Mouse (Mus musculus) testis, adult 2 months (tissue): ENCODE results near the gene Npas1. TPM values are rescaled to one million over a fixed set of nuclear protein-coding genes. Genes with fewer than 3 reads are reported as not detected.
A peak's percentile ranks its signal among the peaks of the same experiment; 100 is the strongest.

Experiments
- H3K27ac ChIP-seq: fragments of 200-500 bp; 2 replicates; pipeline ENCODE4 v1.5.1; 2012; ENCODE audit warnings: low read depth, low read length; ENCODE audit not compliant: control insufficient read depth, insufficient read depth
- H3K27me3 ChIP-seq: fragments of 200-500 bp; 2 replicates; pipeline ENCODE4 v1.6.1; 2012; ENCODE audit warnings: mild to moderate bottlenecking, low read length, moderate library complexity; ENCODE audit not compliant: control insufficient read depth, insufficient read depth
- H3K36me3 ChIP-seq: fragments of 200-500 bp; 2 replicates; pipeline ENCODE4 v1.6.1; 2012; ENCODE audit warnings: mild to moderate bottlenecking, low read length; ENCODE audit not compliant: control insufficient read depth, insufficient read depth
- H3K4me1 ChIP-seq: fragments of 200-500 bp; 2 replicates; pipeline ENCODE4 v1.6.1; 2012; ENCODE audit warnings: low read length; ENCODE audit not compliant: control insufficient read depth, insufficient read depth
- H3K4me3 ChIP-seq: fragments of 200-500 bp; 2 replicates; pipeline ENCODE4 v1.5.1; 2012; ENCODE audit warnings: low read depth, mild to moderate bottlenecking, low read length, moderate library complexity, mixed read lengths; ENCODE audit not compliant: control insufficient read depth
- CTCF ChIP-seq: fragments of 200-500 bp; IDR thresholded peaks from 2 replicates; pipeline ENCODE4 v1.5.1; 2012; ENCODE audit warnings: low read depth, mild to moderate bottlenecking, inconsistent platforms, low read length, moderate library complexity; ENCODE audit not compliant: control insufficient read depth, insufficient read depth, insufficient replicate concordance
- POLR2A ChIP-seq: fragments of 200-500 bp; IDR thresholded peaks from 2 replicates; pipeline ENCODE4 v1.6.1; 2012; ENCODE audit warnings: low read depth, mild to moderate bottlenecking, inconsistent platforms, low read length, moderate library complexity; ENCODE audit not compliant: control insufficient read depth
- polyA plus RNA-seq: library from polyadenylated mRNA; depleted of rRNA; stranded (reverse); fragments of >200 nt; gene quantifications from 2 replicates; pipeline ENCODE4 v1.2.3, GENCODE M21; 2012

Gene Npas1
- polyA plus RNA-seq, 1 experiment = 0.72 TPM

DNA sequence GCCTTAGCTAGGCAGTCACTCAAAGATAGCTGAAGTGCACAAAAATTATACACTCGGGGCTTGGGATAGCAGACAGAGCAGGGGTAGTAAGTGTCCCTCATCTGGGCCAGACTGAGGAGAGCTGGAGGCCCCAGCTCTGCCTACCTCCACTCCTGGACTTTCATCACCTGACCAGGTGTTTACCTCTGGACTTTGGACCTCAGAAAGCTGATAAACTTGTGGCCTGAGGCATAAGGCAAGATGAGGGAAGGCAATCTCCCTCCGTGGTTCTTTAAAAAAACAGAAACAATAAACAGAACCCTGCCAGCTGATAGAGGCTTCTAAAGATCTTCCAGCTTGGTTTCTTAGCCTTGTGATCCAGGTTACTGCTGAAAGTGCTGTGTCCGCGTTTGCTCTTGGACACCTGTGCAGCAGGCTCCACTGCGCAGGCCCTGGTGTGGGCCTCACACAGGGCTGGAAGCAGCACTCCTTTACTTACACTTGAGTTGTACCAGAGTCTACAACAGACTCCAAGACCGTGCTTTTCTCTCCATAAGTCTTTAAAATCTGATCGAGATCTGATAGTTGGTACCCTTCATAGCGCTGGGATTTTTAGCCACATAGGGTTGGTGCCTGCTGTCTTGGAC is 56.9 kb downstream of the Npas1 start:
- Histone ChIP-seq H3K36me3 (peaks cover 5% of the 10 kb centered on the region), H3K27ac (no peak overlapping the region), H3K27me3 (no peaks in the 10 kb centered on the region), H3K4me1 (peaks cover 3% of the 10 kb centered on the region; the same call in 1 of the 2 replicates), H3K4me3 (no peak overlapping the region)
- no peak for TF ChIP-seq POLR2A
- no peak for TF ChIP-seq CTCF

DNA sequence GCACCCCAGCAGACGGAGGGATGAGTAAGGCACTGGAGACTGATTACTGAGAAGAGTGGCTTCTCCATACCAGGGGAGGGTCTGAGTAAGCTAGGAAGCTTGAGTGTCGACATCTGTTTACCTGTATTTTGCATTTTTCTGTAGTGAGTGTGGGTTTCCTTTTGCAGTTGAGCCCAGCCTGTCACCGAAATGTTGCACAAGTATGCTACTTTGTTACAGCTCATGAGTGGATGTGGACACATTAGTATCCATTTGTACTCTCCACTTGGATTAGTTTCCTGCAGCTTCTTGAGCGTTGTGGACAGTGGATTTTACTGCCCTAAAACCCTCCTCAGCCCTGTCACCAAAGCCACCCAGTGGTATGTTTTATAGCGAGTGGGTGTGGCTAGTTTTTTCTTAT is 58.8 kb downstream of the Npas1 start:
- Histone ChIP-seq H3K4me1 (peaks cover 3% of the 10 kb centered on the region; the same call in 1 of the 2 replicates), H3K36me3 (peaks cover 5% of the 10 kb centered on the region)
- TF ChIP-seq POLR2A (no peak), CTCF (no peak)

DNA sequence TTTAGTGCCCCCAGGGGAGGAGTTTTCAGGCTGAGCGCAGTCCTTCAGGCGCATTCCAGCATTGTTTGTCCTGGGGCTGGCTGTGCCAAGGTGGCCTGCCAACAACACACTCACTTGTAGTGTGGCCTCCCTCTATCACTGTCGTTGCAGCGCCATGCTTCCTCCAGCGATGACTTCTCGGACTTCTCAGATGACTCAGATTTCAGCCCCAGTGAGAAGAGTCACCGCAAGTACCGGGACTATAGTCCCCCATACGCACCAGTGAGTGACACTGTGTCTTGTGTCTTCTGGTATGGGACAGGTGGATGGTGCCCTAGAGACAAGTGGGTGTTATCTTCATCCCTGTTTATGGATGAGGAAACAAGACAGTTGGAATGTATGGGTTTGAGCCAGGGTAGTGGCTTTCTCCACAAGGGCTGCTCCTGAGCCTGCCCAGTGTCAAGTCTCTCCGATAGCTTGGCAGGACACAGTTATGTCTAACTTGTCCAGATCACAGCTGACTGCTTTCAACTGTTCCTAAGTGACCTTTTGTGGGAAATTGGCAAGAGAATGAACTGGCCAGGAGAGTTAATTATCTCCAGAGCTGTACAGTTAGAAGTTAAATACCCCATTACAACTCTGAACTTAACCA is 60.3 kb downstream of the Npas1 start:
- peaks cover 5% of the 10 kb centered on the region for H3K36me3 ChIP-seq
- TF ChIP-seq CTCF (no peak), POLR2A (no peak)
- peaks cover 3% of the 10 kb centered on the region for H3K4me1 ChIP-seq

More for the DNA sequence above, 58.8 kb downstream of the Npas1 start:
- no peak overlapping the region for H3K27ac ChIP-seq
- H3K27me3 ChIP-seq = no peaks in the 10 kb centered on the region
- H3K4me3 ChIP-seq = no peak overlapping the region

GRCm38 (mm10) chr7:16415426-16415825 is 62.1 kb downstream of the Npas1 start:
- TF ChIP-seq POLR2A (no peak), CTCF (no peak)
- Histone ChIP-seq H3K4me3 (no peak overlapping the region), H3K27me3 (no peaks in the 10 kb centered on the region), H3K4me1 (peaks cover 3% of the 10 kb centered on the region), H3K27ac (no peak overlapping the region), H3K36me3 (no peaks in the 10 kb centered on the region; the same call in none of the 2 replicates)

More for the DNA sequence above, 60.3 kb downstream of the Npas1 start:
- no peak overlapping the region for H3K27ac ChIP-seq
- H3K27me3 ChIP-seq = no peaks in the 10 kb centered on the region
- H3K4me3 ChIP-seq = no peak overlapping the region

- Histone ChIP-seq H3K4me3 (peak overlapping the region; percentile 88), H3K4me1 (peaks cover 3% of the 10 kb centered on the region), H3K27me3 (no peaks in the 10 kb centered on the region), H3K27ac (no peak overlapping the region), H3K36me3 (no peaks in the 10 kb centered on the region; the same call in none of the 2 replicates)
- TF ChIP-seq POLR2A (no peak), CTCF (no peak)
Observed at GRCm38 (mm10) chr7:16412930-16413329, 64.6 kb downstream of the Npas1 start.

DNA sequence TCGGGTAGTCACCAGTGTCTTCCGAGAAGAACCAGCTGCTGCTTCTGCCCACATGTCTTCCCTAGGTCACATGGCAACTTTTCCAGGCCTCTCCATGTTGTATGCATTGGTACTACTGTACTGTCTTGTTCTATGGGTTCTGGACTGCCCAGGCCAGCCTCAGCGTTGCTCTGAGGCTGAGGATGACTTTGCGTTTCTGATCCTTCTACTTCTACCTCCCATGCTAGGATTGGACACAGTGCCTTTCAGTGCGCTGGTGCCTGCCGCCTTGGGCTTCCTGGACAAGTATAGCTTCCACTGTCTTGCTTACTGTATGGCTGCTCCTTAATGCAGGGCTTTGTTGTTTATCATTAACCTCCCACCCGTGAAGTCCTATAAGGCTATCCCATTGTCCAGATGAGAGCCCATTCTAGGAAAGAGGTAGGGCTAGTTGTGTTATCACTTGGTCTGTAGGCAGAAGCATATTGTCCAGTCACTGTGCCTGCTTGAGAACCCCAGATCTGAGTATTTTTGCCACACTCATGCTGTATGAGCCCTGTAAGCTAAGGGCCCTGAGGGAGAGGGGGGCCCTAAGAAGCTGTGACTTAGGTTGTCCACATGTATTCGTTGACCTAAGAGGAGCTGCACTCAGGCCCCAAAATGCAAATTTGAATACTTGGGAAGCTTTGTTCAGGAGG is 65.2 kb downstream of the Npas1 start:
- TF ChIP-seq CTCF (no peak), POLR2A (no peak)
- Histone ChIP-seq H3K4me1 (peaks cover 3% of the 10 kb centered on the region), H3K27ac (peak overlapping the region; percentile 85; the same call in 1 of the 2 replicates), H3K36me3 (no peaks in the 10 kb centered on the region; the same call in none of the 2 replicates), H3K27me3 (no peaks in the 10 kb centered on the region), H3K4me3 (peak overlapping the region; percentile 88)

DNA sequence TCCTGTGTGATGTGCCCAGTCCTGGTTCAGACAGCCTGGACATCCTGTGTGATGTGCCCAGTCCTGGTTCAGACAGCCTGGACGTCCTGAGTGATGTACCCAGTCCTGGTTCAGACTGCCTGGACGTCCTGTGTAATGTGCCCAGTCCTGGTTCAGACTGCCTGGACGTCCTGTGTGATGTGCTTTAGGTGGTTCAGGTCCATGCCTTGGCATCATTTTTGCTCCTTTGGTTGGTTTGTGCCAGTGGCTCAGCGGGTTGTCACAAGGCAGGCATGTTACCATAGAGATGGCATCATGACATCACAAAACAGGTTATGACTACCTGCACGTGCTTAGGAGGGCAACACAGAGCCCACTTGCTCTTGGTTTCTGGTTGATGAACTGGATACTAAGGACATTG is 66.4 kb downstream of the Npas1 start:
- Histone ChIP-seq H3K4me1 (no peaks in the 10 kb centered on the region; the same call in none of the 2 replicates), H3K27me3 (no peaks in the 10 kb centered on the region), H3K27ac (peak overlapping the region; percentile 90), H3K4me3 (peak overlapping the region; percentile 88), H3K36me3 (no peaks in the 10 kb centered on the region; the same call in 1 of the 2 replicates)
- TF ChIP-seq POLR2A = peak; percentile 93; the same call in 1 of the 2 replicates
- TF ChIP-seq CTCF = no peak
